Mouse (Mus musculus) midbrain, postnatal 0 days (tissue): ENCODE results near the gene Gpr68. TPM values are rescaled to one million over a fixed set of nuclear protein-coding genes. Genes with fewer than 3 reads are reported as not detected.

Experiments used
- ATAC-seq: fragments of 200-750 bp; cut with Nextera tagmentation; 2 replicates; pipeline ENCODE4 v1.8.0; 2017; ENCODE audit warnings: moderate number of reproducible peaks, mild to moderate bottlenecking, moderate TSS enrichment, moderate library complexity; ENCODE audit not compliant: low FRiP score
- DNase-seq: peaks from one replicate; pipeline ENCODE4 v3.0.0-alpha.2; 2015; ENCODE audit warnings: low spot score
- H3K27ac ChIP-seq: fragments of 300-500 bp; sonication (generic); 2 replicates; pipeline ENCODE4 v1.5.1; 2014; ENCODE audit warnings: low read depth, mild to moderate bottlenecking, low read length, mixed read lengths
- H3K27me3 ChIP-seq: fragments of 300-500 bp; sonication (generic); 2 replicates; pipeline ENCODE4 v1.6.1; 2014; ENCODE audit warnings: low read length, control low read depth, mixed read lengths; ENCODE audit not compliant: insufficient read depth
- H3K36me3 ChIP-seq: fragments of 300-500 bp; sonication (generic); 2 replicates; pipeline ENCODE4 v1.6.1; 2014; ENCODE audit warnings: low read length, control low read depth, mixed read lengths; ENCODE audit not compliant: insufficient read depth
- H3K4me1 ChIP-seq: fragments of 300-500 bp; sonication (generic); 2 replicates; pipeline ENCODE4 v1.6.1; 2014; ENCODE audit warnings: mild to moderate bottlenecking, control low read depth, antibody characterized with exemption, low read length, mixed read lengths; ENCODE audit not compliant: insufficient read depth
- H3K4me2 ChIP-seq: fragments of 300-500 bp; sonication (generic); 2 replicates; pipeline ENCODE4 v1.6.1; 2014; ENCODE audit warnings: low read depth, mild to moderate bottlenecking, low read length, mixed read lengths; ENCODE audit not compliant: poor library complexity, severe bottlenecking
- H3K4me3 ChIP-seq: fragments of 300-500 bp; sonication (generic); 2 replicates; pipeline ENCODE4 v1.5.1; 2014; ENCODE audit warnings: low read depth, mild to moderate bottlenecking, low read length, moderate library complexity
- H3K9ac ChIP-seq: fragments of 300-500 bp; sonication (generic); replicated peaks from 2 replicates; pipeline ENCODE4 v1.6.1; 2014; ENCODE audit warnings: mild to moderate bottlenecking, low read length, moderate library complexity, mixed read lengths; ENCODE audit not compliant: poor library complexity, severe bottlenecking
- H3K9me3 ChIP-seq: fragments of 300-500 bp; sonication (generic); 2 replicates; pipeline ENCODE4 v1.6.1; 2016; ENCODE audit warnings: low read length, control low read depth
- CTCF ChIP-seq: IDR thresholded peaks from 2 replicates; pipeline ENCODE4 v1.5.1; 2016; ENCODE audit warnings: antibody characterized with exemption, mild to moderate bottlenecking
- WGBS: fragments of 180-500 bp; shearing (Covaris S2); extraction: QIAGEN DNeasy Blood & Tissue Kit; methylation state at CpG from one replicate; pipeline ENCODE4 v1.1.7; 2014; 5-methylcytosine and 5-hydroxymethylcytosine counted together
- polyA plus RNA-seq: library from polyadenylated mRNA; unstranded; fragments of >200 nt; fragmentation: Nextera tagmentation; extraction: Ambion mirVana; gene quantifications from 2 replicates; pipeline ENCODE4 v1.2.1, GENCODE M21; 2015
- total RNA-seq: library from RNA; depleted of rRNA; stranded (reverse); fragments of >200 nt; gene quantifications from 2 replicates; pipeline ENCODE4 v1.2.3, GENCODE M21; 2014

Gpr68 gene
- total and polyA plus RNA-seq, 2 experiments from 2014 or later: 6.2 to 28.4 TPM

DNA sequence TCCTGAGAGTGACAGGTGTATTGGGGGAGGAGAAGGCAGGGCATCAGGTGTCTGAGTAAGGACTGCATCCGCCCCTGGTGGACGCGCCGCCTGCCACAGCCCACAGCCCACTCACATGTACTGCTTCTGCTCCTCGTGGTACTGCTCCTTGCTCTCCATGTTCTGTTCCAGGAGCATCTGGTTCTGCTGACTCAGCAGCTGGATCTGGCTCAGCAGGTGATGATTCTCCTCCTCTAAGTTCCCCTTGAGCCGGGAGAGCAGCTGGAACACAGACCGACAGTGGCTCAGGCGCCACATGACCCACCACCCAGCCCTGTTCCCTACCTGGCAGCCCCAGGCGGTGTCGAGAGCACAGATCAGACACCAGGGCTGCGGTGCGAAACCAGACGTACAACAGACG, 23.7 kb upstream of the Gpr68 start:
- no peak for ATAC-seq
- peaks cover 32% of the 10 kb centered on the region for H3K36me3 ChIP-seq
- 95% methylated on average over 14 of the region's 14 CpGs for WGBS

DNA sequence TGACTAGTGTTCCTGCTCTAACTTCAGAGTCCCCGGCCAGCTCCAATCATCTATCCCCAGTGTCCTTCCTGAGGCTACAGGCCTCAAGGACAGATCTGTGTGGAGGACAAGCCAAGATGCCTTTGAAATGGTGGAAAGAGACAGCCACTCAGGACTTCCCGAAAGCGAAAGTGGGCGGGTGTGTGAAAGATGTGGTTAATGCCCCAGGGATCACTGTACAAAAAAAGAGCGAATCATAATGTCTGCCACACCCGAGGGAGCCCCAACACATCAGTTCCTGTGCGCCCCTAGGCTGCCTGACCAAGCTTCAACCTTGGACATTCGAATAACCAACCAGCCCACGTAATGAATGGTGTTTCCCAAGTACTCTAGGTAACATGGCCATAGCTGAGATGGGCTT, 20.3 kb upstream of the Gpr68 start:
- no peak for ATAC-seq
- no peak overlapping the region for H3K9ac ChIP-seq
- H3K36me3 ChIP-seq: peaks cover 35% of the 10 kb centered on the region
- H3K4me3 ChIP-seq: no peak overlapping the region
- H3K4me2 ChIP-seq: no peak overlapping the region
- no peaks in the 10 kb centered on the region for H3K27me3 ChIP-seq
- H3K27ac ChIP-seq: no peak overlapping the region
- H3K9me3 ChIP-seq: no peaks in the 10 kb centered on the region
- DNase-seq: no peak
- no peak for TF ChIP-seq CTCF
- no peaks in the 10 kb centered on the region for H3K4me1 ChIP-seq
- 97% methylated on average over 9 of the region's 9 CpGs for WGBS

More for the DNA sequence above, 23.7 kb upstream of the Gpr68 start:
- Histone ChIP-seq H3K4me3 (no peak overlapping the region), H3K27me3 (no peaks in the 10 kb centered on the region), H3K9ac (no peak overlapping the region), H3K4me2 (no peak overlapping the region), H3K27ac (no peak overlapping the region), H3K9me3 (no peaks in the 10 kb centered on the region), H3K4me1 (no peaks in the 10 kb centered on the region)
- no peak for DNase-seq
- TF ChIP-seq CTCF: no peak

DNA sequence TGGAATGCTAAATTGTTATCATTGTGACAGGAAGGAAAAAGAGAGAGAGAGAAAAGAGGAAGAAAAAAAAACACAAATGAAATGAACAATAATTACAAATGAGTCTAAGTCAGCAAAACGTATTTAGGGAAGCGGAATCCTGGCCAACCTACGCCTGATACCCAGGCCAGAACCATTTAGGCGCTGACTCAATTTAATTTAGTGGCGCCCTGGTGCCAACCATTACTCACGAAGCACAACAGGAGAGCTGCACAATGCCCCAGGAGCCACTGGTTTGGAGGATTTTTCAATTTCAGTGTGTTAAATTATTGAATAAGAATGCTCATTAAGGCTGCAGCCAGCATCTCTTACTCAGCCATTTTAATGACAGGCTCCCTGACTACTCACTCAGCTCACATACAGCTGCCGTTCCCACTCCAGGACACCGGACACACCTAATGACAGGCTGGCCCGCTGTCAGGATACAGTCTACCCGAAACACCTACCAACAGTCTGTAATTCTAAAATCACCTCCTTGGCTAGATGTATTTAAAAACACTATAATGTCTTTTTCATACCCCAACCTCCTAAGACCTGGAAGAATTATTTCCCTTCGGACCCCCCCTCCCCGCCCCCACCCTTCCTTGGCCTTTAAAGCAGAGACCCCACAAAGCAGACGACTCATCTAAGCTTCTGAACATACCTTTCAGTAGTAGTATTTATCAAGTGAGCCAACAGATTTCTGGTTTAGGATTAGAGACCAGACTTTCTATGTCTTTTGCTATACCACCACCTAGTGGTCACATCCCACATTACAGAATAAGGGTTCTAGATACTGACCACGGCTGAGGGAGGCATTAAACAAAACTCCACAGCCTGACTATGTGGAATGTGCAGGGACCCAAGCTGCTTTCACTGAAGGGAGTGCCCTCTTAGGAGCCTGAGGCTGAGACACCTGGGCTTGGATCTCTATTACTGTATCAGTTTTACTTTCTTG, 17.9 kb upstream of the Gpr68 start:
- Histone ChIP-seq H3K4me1 (no peaks in the 10 kb centered on the region), H3K27ac (no peak overlapping the region; the same call in 1 of the 2 replicates), H3K27me3 (no peaks in the 10 kb centered on the region), H3K4me2 (no peak overlapping the region), H3K36me3 (peaks cover 48% of the 10 kb centered on the region), H3K9me3 (no peaks in the 10 kb centered on the region), H3K9ac (no peak overlapping the region), H3K4me3 (no peak overlapping the region)
- TF ChIP-seq CTCF: peak; percentile 90
- DNase-seq (peak; percentile 91), ATAC-seq (peak; percentile 67)
- 61% methylated on average over 14 of the region's 14 CpGs for WGBS

DNA sequence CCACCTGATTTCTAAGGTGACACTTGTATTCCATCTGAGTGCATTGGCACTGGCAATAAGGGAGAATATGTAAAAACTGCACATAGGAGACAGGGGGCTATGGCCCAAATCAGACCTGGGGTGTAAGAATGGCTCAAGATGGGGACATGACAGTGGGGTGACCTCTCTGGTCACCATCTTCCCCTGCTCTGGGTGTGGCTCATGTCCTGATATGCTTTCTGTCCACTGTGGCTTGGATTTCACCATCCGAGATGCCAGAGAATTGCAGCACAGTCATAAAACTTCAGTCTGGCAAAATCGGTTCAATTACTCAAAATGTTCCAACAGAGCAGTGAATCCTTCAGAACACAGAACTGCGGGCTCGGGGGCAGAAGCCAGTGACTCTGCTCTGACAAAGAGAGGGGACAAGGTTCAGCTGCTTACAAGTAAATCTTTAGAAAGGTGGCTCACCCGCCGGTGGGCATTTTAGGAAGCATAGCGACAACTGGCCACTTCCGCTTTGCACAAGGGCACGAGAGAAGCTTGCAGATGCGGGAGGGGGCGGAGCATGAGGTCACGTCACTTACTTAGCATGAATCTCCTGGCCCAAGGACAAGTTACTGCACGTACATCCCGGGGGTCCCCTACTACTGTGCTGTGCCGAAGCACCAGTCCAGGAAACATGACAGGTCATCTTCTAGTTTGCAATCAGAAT, 16.8 kb upstream of the Gpr68 start:
- no peak for ATAC-seq

DNA sequence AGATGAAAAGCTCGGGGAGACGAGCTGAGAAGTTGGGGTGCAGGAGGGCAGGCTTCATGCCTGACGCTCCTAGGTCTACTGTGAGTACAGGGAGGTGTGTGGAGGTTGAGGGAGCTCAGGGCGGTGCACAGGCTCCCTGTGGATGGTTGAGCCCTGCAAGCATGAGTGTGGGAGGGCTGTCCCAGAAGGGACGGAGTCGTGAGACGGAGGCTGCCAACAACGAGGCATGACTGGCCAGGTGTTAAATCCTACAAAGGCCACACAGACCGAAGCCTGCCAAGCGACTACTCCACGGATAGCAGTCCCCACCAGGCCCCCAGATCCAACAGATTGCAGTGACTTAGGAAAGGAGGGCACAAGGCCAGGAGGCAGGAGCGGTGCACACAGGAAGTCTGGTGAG, 2.7 kb upstream of the Gpr68 start:
- TF ChIP-seq CTCF: no peak
- no peak for ATAC-seq
- peak; percentile 49 for DNase-seq
- H3K4me3 ChIP-seq: no peak overlapping the region
- no peaks in the 10 kb centered on the region for H3K9me3 ChIP-seq
- no peaks in the 10 kb centered on the region for H3K27me3 ChIP-seq
- WGBS: 69% methylated on average over 12 of the region's 12 CpGs
- no peak overlapping the region for H3K9ac ChIP-seq
- 0 out of 2 replicates have a peak, but pooled peaks cover 7% of the 10 kb centered on the region for H3K4me1 ChIP-seq
- no peak overlapping the region for H3K27ac ChIP-seq
- peaks cover 19% of the 10 kb centered on the region for H3K36me3 ChIP-seq
- no peak overlapping the region for H3K4me2 ChIP-seq

More for the DNA sequence above, 16.8 kb upstream of the Gpr68 start:
- Histone ChIP-seq H3K4me2 (no peak overlapping the region), H3K36me3 (peaks cover 42% of the 10 kb centered on the region), H3K9me3 (no peaks in the 10 kb centered on the region), H3K27me3 (no peaks in the 10 kb centered on the region), H3K4me3 (no peak overlapping the region), H3K4me1 (no peaks in the 10 kb centered on the region), H3K27ac (no peak overlapping the region), H3K9ac (no peak overlapping the region)
- no peak for DNase-seq
- WGBS: 86% methylated on average over 15 of the region's 15 CpGs
- no peak for TF ChIP-seq CTCF

DNA sequence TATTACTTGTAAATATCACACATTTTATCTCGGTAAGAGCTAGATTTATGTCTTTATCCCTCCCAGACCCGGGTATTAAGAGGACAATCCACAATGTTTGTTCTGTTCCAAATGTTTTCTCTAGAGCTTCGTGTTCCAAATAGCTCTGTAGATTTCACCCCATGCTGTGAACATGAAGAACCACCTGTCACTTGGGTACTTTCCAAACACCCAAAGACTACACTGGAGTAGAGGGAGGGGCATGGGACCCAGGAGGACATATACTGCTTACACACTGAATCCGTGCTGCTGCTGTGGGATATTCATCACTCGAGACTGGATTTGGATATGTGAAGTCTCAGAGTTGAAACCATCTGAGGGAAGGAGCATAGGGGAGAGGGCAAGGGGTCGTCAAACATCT, 1.8 kb upstream of the Gpr68 start:
- no peak overlapping the region for H3K9ac ChIP-seq
- H3K36me3 ChIP-seq: peaks cover 18% of the 10 kb centered on the region
- 0 out of 2 replicates have a peak, but pooled peaks cover 7% of the 10 kb centered on the region for H3K4me1 ChIP-seq
- no peaks in the 10 kb centered on the region for H3K9me3 ChIP-seq
- no peaks in the 10 kb centered on the region for H3K27me3 ChIP-seq
- no peak for TF ChIP-seq CTCF
- DNase-seq (no peak), ATAC-seq (no peak)
- WGBS: 69% methylated on average over 6 of the region's 6 CpGs
- H3K4me3 ChIP-seq: no peak overlapping the region
- no peak overlapping the region for H3K4me2 ChIP-seq
- no peak overlapping the region for H3K27ac ChIP-seq
